Mouse (Mus musculus) testis, adult 2 months (tissue): ENCODE data around the gene Dhrs3.

Experiments
- CTCF ChIP-seq: fragments of 200-500 bp; IDR thresholded peaks from 2 replicates; pipeline ENCODE4 v1.5.1; 2012; ENCODE audit warnings: low read depth, mild to moderate bottlenecking, inconsistent platforms, low read length, moderate library complexity; ENCODE audit not compliant: control insufficient read depth, insufficient read depth, insufficient replicate concordance
- POLR2A ChIP-seq: fragments of 200-500 bp; IDR thresholded peaks from 2 replicates; pipeline ENCODE4 v1.6.1; 2012; ENCODE audit warnings: low read depth, mild to moderate bottlenecking, inconsistent platforms, low read length, moderate library complexity; ENCODE audit not compliant: control insufficient read depth

- TF ChIP-seq CTCF (no peak), POLR2A (no peak)
These were observed 38.5 kb downstream of the Dhrs3 start for GRCm38 (mm10) chr4:144931167-144931566.
